Mouse (Mus musculus): ENCODE results near the gene Lancl1. TPM values are rescaled to one million over a fixed set of nuclear protein-coding genes. Genes with fewer than 3 reads are reported as not detected.

The Lancl1 gene
- polyA plus RNA-seq, 1 experiment from 2014 or later: 96.6 TPM

DNA sequence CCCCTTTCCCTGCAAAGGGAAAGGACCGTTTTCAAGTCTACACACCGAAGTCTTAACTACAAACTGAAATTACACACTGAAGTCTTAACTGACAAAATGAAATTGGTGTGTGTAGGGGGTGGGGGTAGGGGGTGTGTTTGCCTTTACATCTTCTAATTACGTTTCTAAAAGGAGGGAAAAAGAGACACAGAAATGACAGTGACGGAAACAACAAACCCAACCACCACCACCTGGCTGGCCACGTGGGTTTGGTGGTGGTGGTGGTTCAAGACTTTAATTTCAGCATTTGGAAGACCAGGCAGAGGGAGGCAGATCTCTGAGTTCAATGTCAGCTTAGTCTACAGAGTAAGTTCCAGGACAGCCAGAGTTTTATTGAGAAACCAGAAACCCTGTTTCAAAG is 411 bp upstream of the Lancl1 start:
- H3K27me3 ChIP-seq (ENCODE audit: insufficient read depth, low read length): no peaks in the 10 kb centered on the region
- peaks cover 18% of the 10 kb centered on the region for H3K36me3 ChIP-seq (ENCODE audit: insufficient read depth)
- H3K9ac ChIP-seq: peak overlapping the region; percentile 82
- TF ChIP-seq CTCF (IDR thresholded peaks at IDR 0.05; ENCODE audit: low read depth): no peak
- H3K4me1 ChIP-seq (ENCODE audit: insufficient read depth): peaks cover 4% of the 10 kb centered on the region; the same call in 1 of the 2 replicates
- no peaks in the 10 kb centered on the region for H3K9me3 ChIP-seq (ENCODE audit: low read depth, low read length)
- DNase-seq: peak; percentile 11
- WGBS: 1% methylated on average over 5 of the region's 5 CpGs
- ATAC-seq (ENCODE audit: insufficient read depth): peak; percentile 21
- peak overlapping the region; percentile 85 for H3K4me2 ChIP-seq
- H3K4me3 ChIP-seq (ENCODE audit: low read depth, low read length): peak overlapping the region; percentile 90
- H3K27ac ChIP-seq (ENCODE audit: low read depth): no peak overlapping the region

DNA sequence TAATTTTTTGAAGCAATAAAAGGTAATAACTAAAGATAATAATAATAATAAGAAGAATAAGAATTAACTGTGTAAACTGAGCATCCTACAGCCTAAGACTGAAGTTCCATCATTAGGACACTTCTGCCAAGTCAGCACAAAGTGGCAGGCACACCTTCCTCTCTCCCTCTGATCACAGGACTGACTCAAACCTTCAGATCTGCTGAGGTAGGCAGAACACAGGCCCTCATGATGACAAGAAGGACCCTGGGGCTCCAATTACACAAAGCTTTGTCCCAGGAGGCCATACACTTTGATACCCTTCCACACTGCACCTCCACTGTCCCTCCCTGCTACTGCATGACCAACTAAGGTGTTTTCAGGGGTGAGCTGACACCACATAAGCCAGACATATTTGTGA is 1.5 kb downstream of the Lancl1 start:
- DNase-seq: no peak

DNA sequence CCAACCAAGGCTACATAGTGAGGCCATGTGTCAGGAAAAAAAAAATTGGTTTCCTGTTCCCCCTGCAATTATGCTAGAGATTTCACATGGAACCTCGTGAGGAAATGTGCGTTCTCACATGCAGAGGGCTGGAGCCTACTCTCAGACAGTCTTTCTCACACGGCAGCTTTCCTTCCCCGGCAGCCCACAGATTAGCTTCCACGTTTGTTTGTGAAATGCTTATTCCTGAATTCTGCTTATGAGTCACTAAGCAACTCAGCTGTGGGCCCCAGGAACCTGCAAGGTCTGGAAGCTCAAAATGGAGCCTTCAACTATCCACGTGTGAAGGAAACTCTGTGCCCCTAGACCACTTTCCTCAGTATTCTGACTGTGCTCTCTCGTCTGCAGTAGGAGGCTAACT is 5.4 kb downstream of the Lancl1 start:
- H3K36me3 ChIP-seq (ENCODE audit: insufficient read depth): peaks cover 66% of the 10 kb centered on the region
- H3K4me2 ChIP-seq: no peak overlapping the region
- no peaks in the 10 kb centered on the region for H3K9me3 ChIP-seq (ENCODE audit: low read depth, low read length)
- no peak overlapping the region for H3K9ac ChIP-seq
- DNase-seq (no peak), ATAC-seq (ENCODE audit: insufficient read depth) (no peak)
- H3K4me3 ChIP-seq (ENCODE audit: low read depth, low read length): no peak overlapping the region
- H3K27ac ChIP-seq (ENCODE audit: low read depth): no peak overlapping the region
- H3K27me3 ChIP-seq (ENCODE audit: insufficient read depth, low read length): no peaks in the 10 kb centered on the region
- 82% methylated on average over 7 of the region's 7 CpGs for WGBS
- H3K4me1 ChIP-seq (ENCODE audit: insufficient read depth): peaks cover 4% of the 10 kb centered on the region; the same call in 1 of the 2 replicates
- no peak for TF ChIP-seq CTCF (IDR thresholded peaks at IDR 0.05; ENCODE audit: low read depth)

More for the DNA sequence above, 1.5 kb downstream of the Lancl1 start:
- no peak overlapping the region for H3K27ac ChIP-seq (ENCODE audit: low read depth)
- H3K36me3 ChIP-seq (ENCODE audit: insufficient read depth): peaks cover 36% of the 10 kb centered on the region
- no peak overlapping the region for H3K9ac ChIP-seq
- no peaks in the 10 kb centered on the region for H3K27me3 ChIP-seq (ENCODE audit: insufficient read depth, low read length)
- H3K4me2 ChIP-seq: no peak overlapping the region
- H3K4me1 ChIP-seq (ENCODE audit: insufficient read depth): peaks cover 4% of the 10 kb centered on the region; the same call in 1 of the 2 replicates
- H3K9me3 ChIP-seq (ENCODE audit: low read depth, low read length): no peaks in the 10 kb centered on the region
- H3K4me3 ChIP-seq (ENCODE audit: low read depth, low read length): no peak overlapping the region
- ATAC-seq (ENCODE audit: insufficient read depth): no peak
- no peak for TF ChIP-seq CTCF (IDR thresholded peaks at IDR 0.05; ENCODE audit: low read depth)

DNA sequence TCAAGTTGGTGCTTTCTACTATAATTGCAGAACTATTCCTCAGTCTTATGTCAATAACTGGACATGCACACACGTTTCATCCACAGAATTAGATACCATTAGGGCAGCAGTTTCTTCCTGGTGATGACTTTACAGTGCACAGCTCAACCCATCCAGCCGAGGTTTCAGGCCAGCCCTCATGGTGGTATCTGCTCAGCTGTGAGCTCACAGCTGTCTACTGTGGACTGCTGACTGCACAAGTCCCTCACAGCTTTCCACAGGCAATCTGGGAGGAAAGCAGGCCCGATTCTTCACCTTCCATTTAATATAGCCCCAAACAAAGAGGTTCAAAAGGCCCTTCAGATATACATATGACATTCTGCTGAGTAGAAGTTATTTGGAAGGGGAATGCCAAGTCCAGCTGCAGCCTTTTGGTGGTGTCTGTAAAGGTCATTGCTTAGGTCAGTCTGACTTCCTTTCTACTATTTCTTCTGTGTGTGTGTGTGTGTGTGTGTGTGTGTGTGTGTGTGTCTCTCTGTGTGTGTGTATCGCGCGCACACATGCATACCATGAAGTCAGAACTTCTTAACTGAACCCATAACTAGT is 11.7 kb downstream of the Lancl1 start:
- peak; percentile 32 for DNase-seq
- H3K9me3 ChIP-seq (ENCODE audit: low read depth, low read length): no peaks in the 10 kb centered on the region
- no peaks in the 10 kb centered on the region for H3K4me1 ChIP-seq (ENCODE audit: insufficient read depth)
- TF ChIP-seq CTCF (IDR thresholded peaks at IDR 0.05; ENCODE audit: low read depth): no peak
- no peaks in the 10 kb centered on the region for H3K27me3 ChIP-seq (ENCODE audit: insufficient read depth, low read length)
- ATAC-seq (ENCODE audit: insufficient read depth): peak; percentile 44; the same call in 1 of the 2 replicates
- H3K27ac ChIP-seq (ENCODE audit: low read depth): no peak overlapping the region
- no peak overlapping the region for H3K4me2 ChIP-seq
- peaks cover 61% of the 10 kb centered on the region for H3K36me3 ChIP-seq (ENCODE audit: insufficient read depth)
- no peak overlapping the region for H3K4me3 ChIP-seq (ENCODE audit: low read depth, low read length)
- WGBS: 73% methylated on average over 6 of the region's 6 CpGs
- no peak overlapping the region for H3K9ac ChIP-seq

DNA sequence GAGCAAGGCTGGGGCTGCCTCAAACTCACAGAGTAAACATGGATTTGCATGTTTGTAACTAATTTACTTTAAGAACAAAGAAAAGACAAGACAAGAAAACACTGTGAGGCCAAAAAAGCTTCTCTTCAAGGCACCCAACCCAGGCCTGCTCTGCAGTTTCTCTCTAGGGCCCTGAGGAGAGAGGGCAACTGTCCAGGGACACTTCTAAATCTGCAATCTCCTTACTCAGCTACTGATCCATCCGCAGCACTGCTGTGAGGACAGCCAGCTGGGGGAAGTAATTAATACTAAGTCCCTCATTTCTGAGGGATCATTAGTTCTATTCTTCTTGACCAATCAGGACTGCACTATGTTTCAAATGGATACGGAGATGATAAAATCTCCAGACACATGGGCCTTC is 12.5 kb downstream of the Lancl1 start:
- Histone ChIP-seq H3K27me3 (ENCODE audit: insufficient read depth, low read length) (no peaks in the 10 kb centered on the region), H3K4me3 (ENCODE audit: low read depth, low read length) (no peak overlapping the region), H3K27ac (ENCODE audit: low read depth) (no peak overlapping the region), H3K9ac (no peak overlapping the region), H3K36me3 (ENCODE audit: insufficient read depth) (peaks cover 60% of the 10 kb centered on the region), H3K4me1 (ENCODE audit: insufficient read depth) (no peaks in the 10 kb centered on the region), H3K9me3 (ENCODE audit: low read depth, low read length) (no peaks in the 10 kb centered on the region), H3K4me2 (no peak overlapping the region)
- 63% methylated on average over 2 of the region's 2 CpGs for whole genome bisulfite sequencing
- ATAC-seq (ENCODE audit: insufficient read depth) (no peak), DNase-seq (no peak)
- no peak for TF ChIP-seq CTCF (IDR thresholded peaks at IDR 0.05; ENCODE audit: low read depth)

DNA sequence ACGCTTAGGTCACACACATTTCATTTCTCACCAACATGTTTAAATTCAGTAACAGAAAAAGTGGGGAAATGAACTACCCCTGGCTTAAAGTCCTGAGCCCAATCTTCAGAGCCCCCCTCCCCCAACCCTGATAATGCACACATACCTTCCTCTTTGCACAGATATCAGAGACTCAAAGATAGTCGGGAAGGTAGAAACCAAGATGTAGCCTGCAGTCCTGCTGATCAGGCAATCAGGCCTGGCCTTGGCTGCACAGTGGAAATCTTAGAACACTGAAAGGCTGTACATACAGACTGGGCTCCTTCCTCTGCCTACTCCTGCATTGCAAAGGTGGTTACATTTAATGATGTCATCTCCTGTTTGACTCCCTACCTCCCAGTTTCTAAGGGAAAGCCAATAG is 15.9 kb downstream of the Lancl1 start:
- WGBS: 71% methylated on average over 2 of the region's 2 CpGs
- DNase-seq: no peak
- Histone ChIP-seq H3K9me3 (ENCODE audit: low read depth, low read length) (no peaks in the 10 kb centered on the region), H3K36me3 (ENCODE audit: insufficient read depth) (peaks cover 47% of the 10 kb centered on the region), H3K4me2 (no peak overlapping the region), H3K27me3 (ENCODE audit: insufficient read depth, low read length) (no peaks in the 10 kb centered on the region), H3K9ac (no peak overlapping the region), H3K4me1 (ENCODE audit: insufficient read depth) (no peaks in the 10 kb centered on the region), H3K4me3 (ENCODE audit: low read depth, low read length) (no peak overlapping the region), H3K27ac (ENCODE audit: low read depth) (no peak overlapping the region)
- no peak for ATAC-seq (ENCODE audit: insufficient read depth)
- TF ChIP-seq CTCF (IDR thresholded peaks at IDR 0.05; ENCODE audit: low read depth): no peak

DNA sequence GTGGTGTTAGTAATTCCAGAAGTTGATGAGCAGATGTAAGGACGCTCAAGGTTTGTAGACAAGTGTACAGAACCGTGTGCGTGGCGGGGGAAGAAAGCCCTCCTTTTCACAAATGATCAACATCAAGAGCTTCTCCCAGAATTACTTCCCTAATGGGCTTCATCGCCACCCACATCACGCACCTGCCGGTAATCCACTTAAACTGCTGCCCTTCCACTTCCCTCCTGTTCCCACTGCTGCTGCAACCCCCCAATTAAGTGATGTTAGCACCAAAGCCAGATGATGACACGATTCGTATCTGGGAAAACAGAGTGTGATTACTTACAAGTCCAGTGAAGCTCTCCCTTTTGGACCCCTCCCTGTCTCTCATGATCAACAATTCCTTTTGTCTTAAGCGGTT is 16.6 kb downstream of the Lancl1 start:
- H3K27me3 ChIP-seq (ENCODE audit: insufficient read depth, low read length): no peaks in the 10 kb centered on the region
- H3K27ac ChIP-seq (ENCODE audit: low read depth): no peak overlapping the region
- no peak for ATAC-seq (ENCODE audit: insufficient read depth)
- no peaks in the 10 kb centered on the region for H3K4me1 ChIP-seq (ENCODE audit: insufficient read depth)
- DNase-seq: no peak
- no peak for TF ChIP-seq CTCF (IDR thresholded peaks at IDR 0.05; ENCODE audit: low read depth)
- H3K9ac ChIP-seq: no peak overlapping the region
- H3K36me3 ChIP-seq (ENCODE audit: insufficient read depth): peaks cover 42% of the 10 kb centered on the region; the same call in 1 of the 2 replicates
- no peaks in the 10 kb centered on the region for H3K9me3 ChIP-seq (ENCODE audit: low read depth, low read length)
- no peak overlapping the region for H3K4me2 ChIP-seq
- 86% methylated on average over 10 of the region's 10 CpGs for WGBS
- H3K4me3 ChIP-seq (ENCODE audit: low read depth, low read length): no peak overlapping the region

Measured in lung, embryonic 14.5 days (tissue).